Mouse (Mus musculus) MEL (cell line): ENCODE measurements around the gene Cntnap2. TPM values are rescaled to one million over a fixed set of nuclear protein-coding genes. Genes with fewer than 3 reads are reported as not detected.

Experiments used
- DNase-seq: peaks from one replicate; pipeline ENCODE4 v3.0.0; 2011; ENCODE audit warnings: low read depth, low spot score
- H3K27ac ChIP-seq: 2 replicates; pipeline ENCODE4 v1.5.1; 2012; ENCODE audit warnings: low read depth, mild to moderate bottlenecking, control low read depth, low read length, moderate library complexity; ENCODE audit not compliant: control insufficient read depth
- H3K27me3 ChIP-seq, 2 experiments: fragments of 150-350 bp in 1 of 2; sonication (generic) in 1 of 2; 2 replicates each; pipeline ENCODE4 v1.6.1; 2012; ENCODE audit warnings: low read length in 2 of 2, mild to moderate bottlenecking in 2 of 2, improper control_type of control experiment in 1 of 2, moderate library complexity in 1 of 2; ENCODE audit not compliant: insufficient read depth in 2 of 2, control insufficient read depth in 1 of 2
- H3K36me3 ChIP-seq, 2 experiments: 2 replicates each; pipeline ENCODE4 v1.6.1; 2012 to 2014; ENCODE audit warnings: low read length in 2 of 2, improper control_type of control experiment in 1 of 2, inconsistent platforms in 1 of 2, mild to moderate bottlenecking in 1 of 2; ENCODE audit not compliant: insufficient read depth in 2 of 2, control insufficient read depth in 1 of 2
- H3K4me1 ChIP-seq, 2 experiments: fragments of 150-350 bp in 1 of 2; sonication (generic) in 1 of 2; 2 replicates each; pipeline ENCODE4 v1.6.1; 2012; ENCODE audit warnings: low read length in 2 of 2, improper control_type of control experiment in 1 of 2, mild to moderate bottlenecking in 1 of 2; ENCODE audit not compliant: insufficient read depth in 2 of 2, control insufficient read depth in 1 of 2
- H3K4me3 ChIP-seq, 2 experiments: fragments of 150-350 bp in 1 of 2; sonication (generic) in 1 of 2; 2 replicates each; pipeline ENCODE4 v1.5.1; 2012; ENCODE audit warnings: low read depth in 2 of 2, low read length in 2 of 2, mild to moderate bottlenecking in 2 of 2, moderate library complexity in 2 of 2, control low read depth in 1 of 2, improper control_type of control experiment in 1 of 2; ENCODE audit not compliant: control insufficient read depth in 1 of 2, insufficient read depth in 1 of 2
- H3K79me2 ChIP-seq: 2 replicates; pipeline ENCODE4 v1.6.1; 2012; ENCODE audit warnings: mild to moderate bottlenecking, low read length, moderate library complexity; ENCODE audit not compliant: control insufficient read depth, poor library complexity, insufficient read depth
- H3K9ac ChIP-seq: 2 replicates; pipeline ENCODE4 v1.6.1; 2012; ENCODE audit warnings: low read depth, mild to moderate bottlenecking, control low read depth, low read length, moderate library complexity; ENCODE audit not compliant: control insufficient read depth, poor library complexity, severe bottlenecking
- H3K9me3 ChIP-seq: fragments of 150-350 bp; sonication (generic); replicated peaks from 2 replicates; pipeline ENCODE4 v1.6.1; 2012; ENCODE audit warnings: mild to moderate bottlenecking, low read length, improper control_type of control experiment, moderate library complexity; ENCODE audit not compliant: insufficient read depth
- CHD2 ChIP-seq: IDR thresholded peaks from 2 replicates; pipeline ENCODE4 v1.6.1; 2011; ENCODE audit warnings: low read length, improper control_type of control experiment
- E2F4 ChIP-seq: IDR thresholded peaks from 2 replicates; pipeline ENCODE4 v1.6.1; 2011; ENCODE audit warnings: low read depth, low read length, improper control_type of control experiment, borderline replicate concordance
- ELF1 ChIP-seq: IDR thresholded peaks from 2 replicates; pipeline ENCODE4 v1.6.1; 2014; ENCODE audit warnings: low read depth, mild to moderate bottlenecking, inconsistent platforms, low read length, improper control_type of control experiment, moderate library complexity
- ETS1 ChIP-seq: IDR thresholded peaks from 2 replicates; pipeline ENCODE4 v1.6.1; 2012; ENCODE audit warnings: low read depth, mild to moderate bottlenecking, inconsistent platforms, low read length, improper control_type of control experiment, moderate library complexity
- GATA1 ChIP-seq: IDR thresholded peaks from 2 replicates; pipeline ENCODE4 v1.6.1; 2011; ENCODE audit warnings: low read depth, low read length, improper control_type of control experiment
- HCFC1 ChIP-seq: IDR thresholded peaks from 2 replicates; pipeline ENCODE4 v1.6.1; 2012; ENCODE audit warnings: low read depth, mild to moderate bottlenecking, inconsistent platforms, low read length, improper control_type of control experiment, moderate library complexity
- JUND ChIP-seq: IDR thresholded peaks from 2 replicates; pipeline ENCODE4 v1.6.1; 2011; ENCODE audit warnings: low read depth, mild to moderate bottlenecking, improper control_type of control experiment, low read length
- KAT2A ChIP-seq: conservative IDR thresholded peaks from 2 replicates; pipeline ENCODE4 v1.6.1; 2012; ENCODE audit warnings: low read depth, low read length, improper control_type of control experiment, inconsistent platforms
- MAZ ChIP-seq: IDR thresholded peaks from 2 replicates; pipeline ENCODE4 v1.6.1; 2012; ENCODE audit warnings: low read depth, mild to moderate bottlenecking, inconsistent platforms, low read length, improper control_type of control experiment
- MYC ChIP-seq: IDR thresholded peaks from 2 replicates; pipeline ENCODE4 v1.6.1; 2011; ENCODE audit warnings: low read depth, mild to moderate bottlenecking, low read length, improper control_type of control experiment, moderate library complexity
- NRF1 ChIP-seq: IDR thresholded peaks from 2 replicates; pipeline ENCODE4 v1.6.1; 2014; ENCODE audit warnings: low read depth, mild to moderate bottlenecking, inconsistent platforms, low read length, improper control_type of control experiment, moderate library complexity; ENCODE audit not compliant: poor library complexity, insufficient read depth, severe bottlenecking
- POLR2AphosphoS2 ChIP-seq: IDR thresholded peaks from 2 replicates; pipeline ENCODE4 v1.6.1; 2011; ENCODE audit warnings: low read length, improper control_type of control experiment
- RAD21 ChIP-seq: IDR thresholded peaks from 2 replicates; pipeline ENCODE4 v1.6.1; 2011; ENCODE audit warnings: mild to moderate bottlenecking, low read depth, low read length, improper control_type of control experiment
- SMC3 ChIP-seq: IDR thresholded peaks from 2 replicates; pipeline ENCODE4 v1.6.1; 2011; ENCODE audit warnings: low read depth, low read length, improper control_type of control experiment
- TBP ChIP-seq: IDR thresholded peaks from 2 replicates; pipeline ENCODE4 v1.8.0; 2011; ENCODE audit warnings: low read depth, low read length, improper control_type of control experiment
- UBTF ChIP-seq: IDR thresholded peaks from 2 replicates; pipeline ENCODE4 v1.6.1; 2012; ENCODE audit warnings: low read depth, mild to moderate bottlenecking, inconsistent platforms, low read length, improper control_type of control experiment, moderate library complexity, borderline replicate concordance; ENCODE audit not compliant: insufficient read depth
- USF1 ChIP-seq: IDR thresholded peaks from 2 replicates; pipeline ENCODE4 v1.6.1; 2014; ENCODE audit warnings: low read depth, mild to moderate bottlenecking, inconsistent platforms, low read length, improper control_type of control experiment, moderate library complexity
- ZC3H11A ChIP-seq: IDR thresholded peaks from 2 replicates; pipeline ENCODE4 v1.6.1; 2012; ENCODE audit warnings: low read depth, mild to moderate bottlenecking, inconsistent platforms, low read length, improper control_type of control experiment
- ZMIZ1 ChIP-seq: IDR thresholded peaks from 2 replicates; pipeline ENCODE4 v1.6.1; 2012; ENCODE audit warnings: low read depth, mild to moderate bottlenecking, inconsistent platforms, low read length, improper control_type of control experiment, moderate library complexity
- polyA plus RNA-seq, 2 experiments: library from polyadenylated mRNA; stranded (reverse) in 1 of 2; unstranded in 1 of 2; fragments of >175 nt in 1 of 2; fragments of >200 nt in 1 of 2; gene quantifications; 2 replicates each; pipeline versions ENCODE4 v1.2.1 to v1.2.4; 2012; ENCODE audit warnings: low replicate concordance in 2 of 2, low read depth in 1 of 2; ENCODE audit not compliant: insufficient read length in 2 of 2, insufficient read depth in 1 of 2, missing spikeins in 1 of 2
- total RNA-seq: library from RNA; depleted of rRNA; stranded (reverse); fragments of 300-350 nt; gene quantifications from 2 replicates; pipeline ENCODE4 v1.2.3, GENCODE M21; 2012

The Cntnap2 gene
- total and polyA plus RNA-seq, 3 experiments: 0.01 TPM; not detected in 2

DNA sequence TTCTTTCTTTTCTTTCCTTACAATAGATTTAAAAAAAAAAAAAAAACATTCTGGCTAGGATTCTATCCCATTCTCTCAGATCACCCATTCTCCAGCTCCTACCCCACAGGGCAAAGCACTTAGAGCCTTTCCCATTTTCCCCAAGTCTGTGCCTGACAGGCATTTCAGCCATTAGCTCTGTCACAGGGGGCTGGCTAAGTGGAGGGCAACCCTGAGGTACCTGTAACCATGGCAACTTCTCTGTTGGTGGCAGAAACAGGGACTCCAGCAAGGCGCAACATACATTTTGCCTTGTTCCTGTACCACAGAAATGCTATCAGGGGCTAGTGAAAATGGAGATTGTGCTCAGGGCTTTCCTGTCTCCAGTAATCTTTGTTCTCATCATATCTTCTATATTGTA lies 2220.0 kb downstream of the Cntnap2 start:
- H3K27me3 ChIP-seq: peaks cover 0 to 3% of the 10 kb centered on the region in 2 experiments; a peak in 1 of 4 replicates
- TF ChIP-seq CHD2 (no peak), NRF1 (no peak), SMC3 (no peak), GATA1 (no peak), JUND (no peak), ZC3H11A (no peak), E2F4 (no peak), MYC (no peak), ELF1 (no peak), HCFC1 (no peak), TBP (no peak), MAZ (no peak)
- H3K9me3 ChIP-seq: no peaks in the 10 kb centered on the region
- no peak overlapping the region for H3K27ac ChIP-seq
- no peaks in the 10 kb centered on the region for H3K4me1 ChIP-seq
- H3K9ac ChIP-seq: no peak overlapping the region
- H3K36me3 ChIP-seq: no peaks in the 10 kb centered on the region
- no peaks in the 10 kb centered on the region for H3K79me2 ChIP-seq
- no peak for DNase-seq
- H3K4me3 ChIP-seq: no peak overlapping the region

DNA sequence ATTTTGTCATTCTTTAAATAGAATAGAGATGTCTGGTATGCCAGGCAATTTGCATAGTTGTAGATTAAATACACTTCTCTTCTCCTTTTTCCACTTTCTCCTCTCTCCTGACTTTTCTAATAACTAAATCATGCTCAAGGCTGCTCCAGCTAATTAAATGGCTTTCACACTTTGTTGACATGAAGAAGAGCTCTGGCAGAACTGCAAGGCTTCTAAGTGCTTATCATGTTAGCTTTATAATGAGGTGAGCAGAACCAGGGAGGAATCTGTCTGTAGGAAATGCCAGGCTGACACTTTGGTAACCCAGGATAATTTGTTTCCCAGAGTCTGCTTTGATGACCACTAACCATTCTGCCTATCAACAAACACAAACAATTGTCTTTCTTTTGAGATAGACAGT lies 2222.4 kb downstream of the Cntnap2 start:
- H3K27ac ChIP-seq: no peak overlapping the region
- TF ChIP-seq UBTF (no peak), ELF1 (no peak), ETS1 (no peak), JUND (no peak), POLR2AphosphoS2 (no peak), KAT2A (no peak), MYC (no peak), ZMIZ1 (no peak), USF1 (no peak), RAD21 (no peak)
- no peak overlapping the region for H3K4me3 ChIP-seq

More for the DNA sequence above, 2222.4 kb downstream of the Cntnap2 start:
- Histone ChIP-seq H3K9me3 (no peaks in the 10 kb centered on the region), H3K4me1 (no peaks in the 10 kb centered on the region; a peak in 1 of 4 replicates), H3K79me2 (no peaks in the 10 kb centered on the region), H3K36me3 (no peaks in the 10 kb centered on the region), H3K9ac (no peak overlapping the region), H3K27me3 (peaks cover 0 to 3% of the 10 kb centered on the region in 2 experiments; a peak in 1 of 4 replicates)
- DNase-seq: no peak
